Mouse (Mus musculus) layer of hippocampus, postnatal 25 days (tissue): Measurements from ENCODE around the gene Slc9a3r1. TPM values are rescaled to one million over a fixed set of nuclear protein-coding genes. Genes with fewer than 3 reads are reported as not detected.

Source experiments
- DNase-seq, 2 experiments: peaks; one replicate each; pipeline ENCODE4 v3.0.0; 2022; ENCODE audit warnings: mixed read lengths in 2 of 2, low spot score in 1 of 2; ENCODE audit errors: extremely low spot score in 1 of 2
- total RNA-seq, 2 experiments: library from RNA; stranded (reverse); gene quantifications; 2 replicates each; pipeline ENCODE4 v1.2.3; 2021

The Slc9a3r1 gene
- total RNA-seq, 2 experiments from 2014 or later = 74.8 to 76.3 TPM

- DNase-seq = no peak
Measured at GRCm38 (mm10) chr11:115161578-115162204, 1.4 kb upstream of the Slc9a3r1 start.

- no peak for DNase-seq
Measured at GRCm38 (mm10) chr11:115162205-115162601, 938 bp upstream of the Slc9a3r1 start.

GRCm38 (mm10) chr11:115163568-115164150 lies 518 bp downstream of the Slc9a3r1 start:
- no peak for DNase-seq

- no peak for DNase-seq
Measured at GRCm38 (mm10) chr11:115164341-115164975, 1.3 kb downstream of the Slc9a3r1 start.

- peak in 1 of 2 experiments; percentile 27 for DNase-seq
Measured at GRCm38 (mm10) chr11:115164976-115165374, 1.8 kb downstream of the Slc9a3r1 start.

GRCm38 (mm10) chr11:115166776-115167175 lies 3.6 kb downstream of the Slc9a3r1 start:
- no peak for DNase-seq

- no peak for DNase-seq
Measured at GRCm38 (mm10) chr11:115167631-115168249, 4.6 kb downstream of the Slc9a3r1 start.

- DNase-seq = no peak
Measured at GRCm38 (mm10) chr11:115169430-115169829, 6.3 kb downstream of the Slc9a3r1 start.

GRCm38 (mm10) chr11:115171125-115171524 lies 8.0 kb downstream of the Slc9a3r1 start:
- no peak for DNase-seq

GRCm38 (mm10) chr11:115172825-115173287 lies 9.7 kb downstream of the Slc9a3r1 start:
- peak in 1 of 2 experiments; percentile 25 for DNase-seq

- no peak for DNase-seq
Measured at GRCm38 (mm10) chr11:115173549-115174339, 10.6 kb downstream of the Slc9a3r1 start.

- no peak for DNase-seq
Measured at GRCm38 (mm10) chr11:115176399-115177190, 13.5 kb downstream of the Slc9a3r1 start.

- no peak for DNase-seq
Measured at GRCm38 (mm10) chr11:115177559-115178195, 14.5 kb downstream of the Slc9a3r1 start.

- no peak for DNase-seq
Measured at GRCm38 (mm10) chr11:115178766-115179165, 15.6 kb downstream of the Slc9a3r1 start.

GRCm38 (mm10) chr11:115179191-115179590 lies 16.1 kb downstream of the Slc9a3r1 start:
- DNase-seq = peak in 1 of 2 experiments; percentile 33

GRCm38 (mm10) chr11:115179881-115180280 lies 16.7 kb downstream of the Slc9a3r1 start:
- DNase-seq = no peak

GRCm38 (mm10) chr11:115181913-115182638 lies 18.9 kb downstream of the Slc9a3r1 start:
- peak; percentile 78 to 94 for DNase-seq

GRCm38 (mm10) chr11:115184973-115185372 lies 21.8 kb downstream of the Slc9a3r1 start:
- DNase-seq = no peak
